Mouse (Mus musculus) neural tube, embryonic 15.5 days (tissue): ENCODE results near the gene Gm7137. TPM values are rescaled to one million over a fixed set of nuclear protein-coding genes. Genes with fewer than 3 reads are reported as not detected.
"Not testable (repeated sequence)": the region's sequence is repeated elsewhere in the genome, so short reads cannot be mapped to it uniquely, and the experiment has no call there.

Source experiments
- ATAC-seq: fragments of 200-750 bp; cut with Nextera tagmentation; 2 replicates; pipeline ENCODE4 v1.8.0; 2017; ENCODE audit warnings: mild to moderate bottlenecking, moderate TSS enrichment, moderate library complexity; ENCODE audit not compliant: low FRiP score
- H3K27ac ChIP-seq: fragments of 300-500 bp; sonication (generic); replicated peaks from 2 replicates; pipeline ENCODE4 v1.5.1; 2015; ENCODE audit warnings: mild to moderate bottlenecking, inconsistent platforms
- H3K27me3 ChIP-seq: fragments of 300-500 bp; sonication (generic); replicated peaks from 2 replicates; pipeline ENCODE4 v1.6.1; 2015; ENCODE audit warnings: inconsistent platforms
- H3K36me3 ChIP-seq: fragments of 300-500 bp; sonication (generic); 2 replicates; pipeline ENCODE4 v1.6.1; 2015; ENCODE audit warnings: inconsistent platforms
- H3K4me1 ChIP-seq: fragments of 300-500 bp; sonication (generic); 2 replicates; pipeline ENCODE4 v1.6.1; 2015; ENCODE audit warnings: inconsistent platforms
- H3K4me2 ChIP-seq: fragments of 300-500 bp; sonication (generic); 2 replicates; pipeline ENCODE4 v1.6.1; 2015; ENCODE audit warnings: inconsistent platforms, mild to moderate bottlenecking, moderate library complexity
- H3K4me3 ChIP-seq: fragments of 300-500 bp; sonication (generic); replicated peaks from 2 replicates; pipeline ENCODE4 v1.5.1; 2015; ENCODE audit warnings: mild to moderate bottlenecking, inconsistent platforms
- H3K9ac ChIP-seq: fragments of 300-500 bp; sonication (generic); replicated peaks from 2 replicates; pipeline ENCODE4 v1.6.1; 2015; ENCODE audit warnings: mild to moderate bottlenecking, inconsistent platforms
- H3K9me3 ChIP-seq: fragments of 300-500 bp; sonication (generic); replicated peaks from 2 replicates; pipeline ENCODE4 v1.6.1; 2016; ENCODE audit warnings: inconsistent platforms
- WGBS: fragments of 180-500 bp; shearing (Covaris S2); methylation state at CpG from one replicate; pipeline ENCODE4 v1.1.7; 2015; ENCODE audit warnings: mixed read lengths; 5-methylcytosine and 5-hydroxymethylcytosine counted together
- polyA plus RNA-seq: library from polyadenylated mRNA; unstranded; fragments of >200 nt; fragmentation: Nextera tagmentation; extraction: Ambion mirVana; gene quantifications from 2 replicates; pipeline ENCODE4 v1.2.1, GENCODE M21; 2015

Gene Gm7137
- polyA plus RNA-seq, 1 experiment from 2014 or later, result not detected

DNA sequence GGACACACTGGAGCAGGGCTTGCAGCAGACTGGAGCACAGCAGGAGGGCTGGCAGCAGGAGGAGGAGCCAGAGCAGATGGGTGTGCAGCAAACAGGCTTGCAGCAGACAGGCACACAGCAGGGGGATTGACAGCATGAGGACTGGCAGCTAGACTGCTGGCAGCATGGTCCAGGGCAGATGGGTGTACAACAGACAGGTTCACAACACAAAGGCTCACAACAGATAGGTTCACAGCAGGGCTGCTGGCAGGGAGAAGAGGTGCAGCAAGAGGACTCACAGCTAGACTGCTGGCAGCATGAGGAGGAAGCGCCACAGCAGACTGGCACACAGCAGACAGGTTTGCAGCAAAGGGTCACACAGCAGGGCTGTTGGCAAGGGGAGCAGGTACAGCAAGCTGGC is 37.3 kb downstream of the Gm7137 start:
- ATAC-seq, H3K9me3 ChIP-seq, H3K4me2 ChIP-seq, H3K9ac ChIP-seq, H3K27ac ChIP-seq, H3K4me3 ChIP-seq, H3K4me1 ChIP-seq, H3K27me3 ChIP-seq, H3K36me3 ChIP-seq: not testable (repeated sequence)
- WGBS, result 82% methylated on average over 1 of the region's 1 CpGs

DNA sequence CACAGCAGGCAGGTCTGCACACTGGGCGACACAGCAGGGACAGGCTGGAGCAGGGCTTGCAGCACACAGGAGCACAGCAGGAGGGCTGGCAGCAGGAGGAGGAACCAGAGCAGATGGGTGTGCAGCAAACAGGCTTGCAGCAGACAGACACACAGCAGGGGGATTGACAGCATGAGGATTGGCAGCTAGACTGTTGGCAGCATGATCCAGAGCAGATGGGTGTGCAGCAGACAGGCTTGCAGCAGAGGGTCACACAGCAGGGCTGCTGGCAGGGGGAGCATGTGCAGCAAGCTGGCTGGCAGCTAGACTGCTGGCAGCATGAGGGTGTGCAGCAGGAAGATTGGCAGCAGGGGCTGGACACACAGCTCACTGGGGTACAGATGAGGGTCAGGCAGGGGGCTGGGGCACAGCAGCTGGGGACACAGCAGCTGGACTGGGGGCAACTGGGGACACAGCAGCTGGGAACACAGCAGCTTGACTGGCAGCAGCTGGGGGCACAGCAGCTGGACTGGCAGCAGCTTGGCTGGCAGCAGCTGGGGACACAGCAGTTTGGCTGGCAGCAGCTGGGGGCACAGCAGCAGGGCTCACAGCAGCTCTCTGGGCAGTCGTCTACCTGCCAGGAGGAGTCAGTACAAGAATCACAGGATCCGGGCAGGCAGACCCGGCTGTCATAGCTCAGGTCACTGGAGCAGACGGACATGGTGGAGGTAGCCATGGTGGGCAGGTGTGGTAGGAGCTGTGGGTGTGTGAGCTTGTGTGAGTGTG is 45.9 kb downstream of the Gm7137 start, which contains the start of gene Gm18596:
Gm18596 (minus strand) TSS at position 715 of the 765 bp plus-strand sequence.
- not testable (repeated sequence) for H3K36me3 ChIP-seq, H3K27ac ChIP-seq, H3K4me3 ChIP-seq, ATAC-seq, H3K4me1 ChIP-seq, H3K9ac ChIP-seq, H3K9me3 ChIP-seq, H3K27me3 ChIP-seq, H3K4me2 ChIP-seq
- 59% methylated on average over 5 of the region's 5 CpGs for WGBS

DNA sequence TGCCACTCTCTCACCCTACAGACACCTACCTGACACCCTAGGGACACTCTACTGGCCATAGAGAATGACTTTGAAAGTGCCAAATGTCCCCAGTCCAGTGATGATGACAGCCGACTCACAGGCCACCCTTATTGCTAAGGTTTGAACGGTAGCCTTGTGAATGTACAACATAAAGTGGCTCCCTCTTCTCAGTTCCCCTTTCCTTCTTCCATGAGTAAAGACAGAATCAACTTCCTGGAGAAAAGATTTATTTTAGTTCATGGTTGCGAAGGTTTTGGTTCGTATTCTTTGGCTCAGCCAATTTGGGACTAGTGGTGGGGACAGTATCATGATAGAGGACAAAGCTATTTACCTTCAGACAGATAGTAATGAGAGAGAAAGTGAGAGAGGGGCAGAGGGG is 49.1 kb downstream of the Gm7137 start:
- H3K27me3 ChIP-seq, result no peaks in the 10 kb centered on the region
- H3K9me3 ChIP-seq, result no peaks in the 10 kb centered on the region
- H3K4me2 ChIP-seq, result no peak overlapping the region
- WGBS, result 87% methylated on average over 4 of the region's 4 CpGs
- no peak overlapping the region for H3K4me3 ChIP-seq
- H3K36me3 ChIP-seq, result no peaks in the 10 kb centered on the region
- H3K4me1 ChIP-seq, result no peaks in the 10 kb centered on the region
- no peak for ATAC-seq
- H3K9ac ChIP-seq, result no peak overlapping the region
- no peak overlapping the region for H3K27ac ChIP-seq

Other genes with a start within 250 kb of the Gm7137 start
- gene Pttg1ip, start 206.5 kb downstream of the Gm7137 start, polyA plus RNA-seq, result 73.9 and 91.7 TPM in 2 replicates
- gene Sumo3, start 182.1 kb downstream of the Gm7137 start, polyA plus RNA-seq, result 275 and 286 TPM in 2 replicates
- gene Gm49325, start 182.0 kb downstream of the Gm7137 start, polyA plus RNA-seq, result 1.4 and 2.4 TPM in 2 replicates
- 77.1 and 79.6 TPM in 2 replicates for gene Ube2g2, start 165.9 kb downstream of the Gm7137 start, polyA plus RNA-seq
- gene Tspear, start 101.6 kb downstream of the Gm7137 start, polyA plus RNA-seq, result 1.6 and 1.9 TPM in 2 replicates
- not detected in 2 replicates for gene Gm19402, start 97.4 kb downstream of the Gm7137 start, polyA plus RNA-seq
- not detected in 2 replicates for gene Gm9508, start 91.0 kb downstream of the Gm7137 start, polyA plus RNA-seq
- gene Gm10272, start 81.6 kb downstream of the Gm7137 start, polyA plus RNA-seq, result not detected in 2 replicates
- not detected in 2 replicates for gene Gm10024, start 76.7 kb downstream of the Gm7137 start, polyA plus RNA-seq
- not detected in 2 replicates for gene Gm10142, start 72.4 kb downstream of the Gm7137 start, polyA plus RNA-seq
- not detected in 2 replicates for gene Krtap12-1, start 67.6 kb downstream of the Gm7137 start, polyA plus RNA-seq
- gene Gm10100, start 61.7 kb downstream of the Gm7137 start, polyA plus RNA-seq, result not detected in 2 replicates
- gene Gm18596, start 45.6 kb downstream of the Gm7137 start, polyA plus RNA-seq, result not detected in 2 replicates
- gene Gm9736, start 36.8 kb downstream of the Gm7137 start, polyA plus RNA-seq, result not detected in 2 replicates
- gene Gm3233, start 28.5 kb downstream of the Gm7137 start, polyA plus RNA-seq, result not detected in 2 replicates
- gene Gm3238, start 16.9 kb downstream of the Gm7137 start, polyA plus RNA-seq, result not detected in 2 replicates
- not detected in 2 replicates for gene Gm7138, start 11.3 kb downstream of the Gm7137 start, polyA plus RNA-seq
- gene Gm3250, start 5.7 kb downstream of the Gm7137 start, polyA plus RNA-seq, result not detected in 2 replicates
- not detected in 2 replicates for gene Gm9639, start 6.9 kb upstream of the Gm7137 start, polyA plus RNA-seq
- gene Gm19668, start 10.9 kb upstream of the Gm7137 start, polyA plus RNA-seq, result not detected in 2 replicates
- not detected in 2 replicates for gene Gm9507, start 23.6 kb upstream of the Gm7137 start, polyA plus RNA-seq
- not detected in 2 replicates for gene Gm2696, start 26.5 kb upstream of the Gm7137 start, polyA plus RNA-seq
- not detected in 2 replicates for gene Krtap10-4, start 38.9 kb upstream of the Gm7137 start, polyA plus RNA-seq
- gene Krtap10-10, start 47.7 kb upstream of the Gm7137 start, polyA plus RNA-seq, result not detected in 2 replicates
- not detected in 2 replicates for gene Gm36176, start 58.6 kb upstream of the Gm7137 start, polyA plus RNA-seq
- 0.20 TPM in 1 of 2 replicates, not detected in the other for gene Gm10318, start 64.7 kb upstream of the Gm7137 start, polyA plus RNA-seq
- gene Gm3285, start 73.8 kb upstream of the Gm7137 start, polyA plus RNA-seq, result not detected in 2 replicates
- 19.0 and 22.8 TPM in 2 replicates for gene Lrrc3, start 114.3 kb upstream of the Gm7137 start, polyA plus RNA-seq
- gene Trpm2, start 182.4 kb upstream of the Gm7137 start, polyA plus RNA-seq, result 8.1 and 9.5 TPM in 2 replicates
- 48.5 and 51.5 TPM in 2 replicates for gene 1810043G02Rik, start 190.3 kb upstream of the Gm7137 start, polyA plus RNA-seq
- gene Pfkl, start 221.9 kb upstream of the Gm7137 start, polyA plus RNA-seq, result 112 and 133 TPM in 2 replicates